Mouse (Mus musculus) intestine, embryonic 16.5 days (tissue): ENCODE measurements around the gene Tubgcp5. TPM values are rescaled to one million over a fixed set of nuclear protein-coding genes. Genes with fewer than 3 reads are reported as not detected.
A peak's percentile ranks its signal among the peaks of the same experiment; 100 is the strongest.

Source experiments
- ATAC-seq: fragments of 200-750 bp; cut with Nextera tagmentation; 2 replicates; pipeline ENCODE4 v1.8.0; 2017; ENCODE audit warnings: moderate TSS enrichment, moderate library complexity
- H3K27ac ChIP-seq: fragments of 300-500 bp; sonication (generic); 2 replicates; pipeline ENCODE4 v1.5.1; 2014; ENCODE audit warnings: mild to moderate bottlenecking, low read length
- H3K27me3 ChIP-seq: fragments of 300-500 bp; sonication (generic); replicated peaks from 2 replicates; pipeline ENCODE4 v1.6.1; 2014; ENCODE audit warnings: low read length, control low read depth, mixed read lengths; ENCODE audit not compliant: control insufficient read depth, insufficient read depth
- H3K36me3 ChIP-seq: fragments of 300-500 bp; sonication (generic); 2 replicates; pipeline ENCODE4 v1.6.1; 2014; ENCODE audit warnings: low read length, control low read depth; ENCODE audit not compliant: control insufficient read depth, insufficient read depth
- H3K4me1 ChIP-seq: fragments of 300-500 bp; sonication (generic); 2 replicates; pipeline ENCODE4 v1.6.1; 2014; ENCODE audit warnings: low read length, control low read depth, mixed read lengths; ENCODE audit not compliant: control insufficient read depth, insufficient read depth
- H3K4me2 ChIP-seq: fragments of 300-500 bp; sonication (generic); 2 replicates; pipeline ENCODE4 v1.6.1; 2014; ENCODE audit warnings: low read depth, low read length, control low read depth
- H3K4me3 ChIP-seq: fragments of 300-500 bp; sonication (generic); 2 replicates; pipeline ENCODE4 v1.5.1; 2014; ENCODE audit warnings: mild to moderate bottlenecking, low read length
- H3K9ac ChIP-seq: fragments of 300-500 bp; sonication (generic); 2 replicates; pipeline ENCODE4 v1.6.1; 2014; ENCODE audit warnings: low read depth, low read length
- H3K9me3 ChIP-seq: fragments of 300-500 bp; sonication (generic); 2 replicates; pipeline ENCODE4 v1.6.1; 2016; ENCODE audit warnings: low read length, control low read depth; ENCODE audit not compliant: control insufficient read depth
- WGBS: fragments of 180-500 bp; shearing (Covaris S2); extraction: QIAGEN DNeasy Blood & Tissue Kit; methylation state at CpG from one replicate; pipeline ENCODE4 v1.1.7; 2014; 5-methylcytosine and 5-hydroxymethylcytosine counted together
- polyA plus RNA-seq: library from polyadenylated mRNA; unstranded; fragments of >200 nt; fragmentation: Nextera tagmentation; extraction: Ambion mirVana; gene quantifications from 2 replicates; pipeline ENCODE4 v1.2.1, GENCODE M21; 2015

The Tubgcp5 gene
- polyA plus RNA-seq, 1 experiment from 2014 or later, result 18.3 TPM

DNA sequence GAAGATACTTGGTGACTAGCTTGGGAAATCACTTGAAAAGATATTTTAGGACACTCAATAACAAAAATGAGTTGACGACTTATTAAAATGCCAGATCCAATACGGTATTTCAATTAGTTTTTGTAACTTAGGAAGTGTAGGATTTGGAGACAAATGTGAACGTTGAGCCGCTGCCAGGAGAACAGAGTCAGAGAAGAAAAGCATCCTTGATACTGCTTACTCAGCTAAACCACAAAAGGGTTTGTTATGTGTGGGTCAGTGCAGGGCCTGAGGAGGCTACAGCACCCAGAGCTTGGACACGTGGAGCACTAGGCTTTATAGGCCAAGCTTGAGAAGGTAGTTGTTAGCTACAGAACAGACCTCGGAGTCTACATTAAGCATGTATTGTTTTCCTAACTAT lies 66.0 kb downstream of the Tubgcp5 start:
- no peak for ATAC-seq
- 89% methylated on average over 6 of the region's 6 CpGs for WGBS
- no peaks in the 10 kb centered on the region for H3K9me3 ChIP-seq
- 0 out of 2 replicates have a peak, but pooled peaks cover 9% of the 10 kb centered on the region for H3K4me1 ChIP-seq
- no peaks in the 10 kb centered on the region for H3K36me3 ChIP-seq
- no peaks in the 10 kb centered on the region for H3K27me3 ChIP-seq
- H3K9ac ChIP-seq, result no peak overlapping the region
- H3K4me2 ChIP-seq, result no peak overlapping the region
- H3K4me3 ChIP-seq, result no peak overlapping the region
- no peak overlapping the region for H3K27ac ChIP-seq

DNA sequence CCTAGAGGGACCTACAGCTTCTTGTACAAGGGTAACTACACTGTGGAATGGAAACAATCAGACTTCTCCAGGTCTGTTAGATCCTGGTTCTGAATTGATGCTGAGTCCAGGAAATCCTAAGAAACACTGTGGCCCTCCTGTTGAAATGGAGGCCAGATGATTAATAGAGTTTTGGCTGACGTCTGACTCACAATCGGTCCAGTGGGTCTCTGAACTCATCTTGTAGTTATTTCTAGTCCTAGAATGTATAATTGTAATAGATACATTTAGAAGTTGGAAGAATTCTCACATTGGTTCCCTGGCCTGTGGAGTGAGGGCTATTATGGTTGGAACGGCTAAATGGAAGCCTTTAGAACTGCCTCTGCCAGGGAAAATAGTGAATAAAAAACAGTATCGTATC lies 67.2 kb downstream of the Tubgcp5 start:
- Histone ChIP-seq H3K27ac (no peak overlapping the region), H3K27me3 (no peaks in the 10 kb centered on the region), H3K9me3 (no peaks in the 10 kb centered on the region), H3K4me1 (0 out of 2 replicates have a peak, but pooled peaks cover 9% of the 10 kb centered on the region), H3K4me3 (no peak overlapping the region), H3K4me2 (no peak overlapping the region), H3K36me3 (no peaks in the 10 kb centered on the region), H3K9ac (no peak overlapping the region)
- WGBS, result 84% methylated on average over 4 of the region's 4 CpGs
- no peak for ATAC-seq

DNA sequence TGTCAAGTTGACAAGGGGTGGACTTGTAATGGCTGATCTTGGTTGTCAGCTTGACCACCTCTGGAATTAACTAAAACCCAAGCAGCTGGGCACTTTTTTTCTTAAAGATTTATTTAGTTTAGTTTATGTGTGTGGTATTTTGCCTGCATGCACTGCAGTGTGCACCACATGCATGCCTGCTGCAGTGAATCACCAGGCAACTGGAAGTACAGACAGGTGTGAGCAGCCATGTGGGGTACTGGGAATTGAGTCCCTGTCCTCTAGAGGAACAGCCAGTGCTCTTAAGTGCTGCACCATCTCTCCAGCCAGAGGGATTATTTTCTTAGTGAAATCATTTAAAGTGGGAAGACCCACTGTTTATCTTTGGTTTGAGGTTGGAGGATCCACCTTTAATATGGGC lies 71.1 kb downstream of the Tubgcp5 start:
- ATAC-seq, result no peak
- Histone ChIP-seq H3K36me3 (no peaks in the 10 kb centered on the region), H3K27me3 (no peaks in the 10 kb centered on the region), H3K4me3 (no peak overlapping the region), H3K27ac (no peak overlapping the region), H3K4me2 (no peak overlapping the region), H3K9ac (no peak overlapping the region), H3K9me3 (no peaks in the 10 kb centered on the region), H3K4me1 (peaks cover 10% of the 10 kb centered on the region)

DNA sequence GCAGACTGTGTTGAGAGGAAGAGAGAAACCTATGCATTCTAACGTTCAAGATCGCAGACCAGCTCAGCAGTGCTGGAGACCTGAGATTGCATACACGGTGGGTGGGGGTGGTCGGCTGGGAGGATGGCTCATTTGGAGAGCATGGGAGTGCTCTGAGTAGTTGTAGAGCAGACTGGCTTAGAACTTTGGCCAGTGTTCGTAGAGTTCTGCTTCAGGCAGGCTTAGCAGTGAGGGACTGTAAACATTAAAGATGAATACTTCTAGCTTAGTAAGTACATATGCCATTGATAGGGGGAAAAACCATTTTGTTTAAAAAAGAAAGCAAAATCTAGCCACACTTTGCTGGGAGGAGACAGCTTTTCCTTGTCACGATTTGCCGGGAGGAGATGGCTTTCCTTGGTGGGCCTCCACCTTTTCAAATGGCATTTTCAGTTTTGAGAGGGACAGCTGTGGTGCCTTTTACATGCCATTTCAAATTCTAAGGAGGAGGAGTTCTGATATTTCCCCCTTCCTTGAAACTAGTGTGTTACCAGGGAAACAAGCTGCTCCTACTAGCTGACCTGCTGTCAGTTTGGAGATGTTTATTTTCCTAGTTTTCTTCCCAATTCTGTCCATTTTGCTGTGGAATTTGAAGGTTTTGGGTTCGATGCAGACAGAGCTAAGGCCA lies 71.9 kb downstream of the Tubgcp5 start:
- no peak overlapping the region for H3K4me3 ChIP-seq
- no peak for ATAC-seq
- H3K9ac ChIP-seq, result no peak overlapping the region
- no peak overlapping the region for H3K27ac ChIP-seq
- no peak overlapping the region for H3K4me2 ChIP-seq
- peaks cover 12% of the 10 kb centered on the region for H3K4me1 ChIP-seq
- H3K36me3 ChIP-seq, result no peaks in the 10 kb centered on the region
- H3K9me3 ChIP-seq, result no peaks in the 10 kb centered on the region
- 72% methylated on average over 8 of the region's 8 CpGs for WGBS
- no peaks in the 10 kb centered on the region for H3K27me3 ChIP-seq

DNA sequence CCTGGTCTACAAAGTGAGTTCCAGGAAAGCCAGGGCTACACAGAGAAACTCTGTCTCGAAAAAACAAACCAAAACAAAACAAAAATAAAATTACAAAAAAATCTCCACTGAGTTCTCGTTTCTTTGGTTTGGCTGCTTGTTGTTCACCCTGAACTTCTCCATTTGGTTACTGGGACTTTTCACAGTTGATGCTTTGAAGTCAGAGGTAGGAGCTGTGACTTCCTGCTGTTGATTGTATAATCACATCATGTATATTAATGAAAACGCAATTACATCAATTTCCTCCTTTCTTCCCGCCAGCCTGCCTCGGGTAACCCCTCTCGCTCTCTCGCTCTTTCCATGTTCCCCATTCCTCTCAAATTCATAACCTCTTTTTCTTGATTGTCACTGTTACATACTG lies 74.3 kb downstream of the Tubgcp5 start:
- H3K9ac ChIP-seq, result no peak overlapping the region
- H3K27ac ChIP-seq, result no peak overlapping the region
- H3K4me1 ChIP-seq, result peaks cover 12% of the 10 kb centered on the region
- WGBS, result 81% methylated on average over 7 of the region's 7 CpGs
- H3K4me3 ChIP-seq, result no peak overlapping the region
- no peak for ATAC-seq
- H3K4me2 ChIP-seq, result no peak overlapping the region
- H3K27me3 ChIP-seq, result no peaks in the 10 kb centered on the region
- peaks cover 2% of the 10 kb centered on the region; the same call in 1 of the 2 replicates for H3K36me3 ChIP-seq
- H3K9me3 ChIP-seq, result no peaks in the 10 kb centered on the region

DNA sequence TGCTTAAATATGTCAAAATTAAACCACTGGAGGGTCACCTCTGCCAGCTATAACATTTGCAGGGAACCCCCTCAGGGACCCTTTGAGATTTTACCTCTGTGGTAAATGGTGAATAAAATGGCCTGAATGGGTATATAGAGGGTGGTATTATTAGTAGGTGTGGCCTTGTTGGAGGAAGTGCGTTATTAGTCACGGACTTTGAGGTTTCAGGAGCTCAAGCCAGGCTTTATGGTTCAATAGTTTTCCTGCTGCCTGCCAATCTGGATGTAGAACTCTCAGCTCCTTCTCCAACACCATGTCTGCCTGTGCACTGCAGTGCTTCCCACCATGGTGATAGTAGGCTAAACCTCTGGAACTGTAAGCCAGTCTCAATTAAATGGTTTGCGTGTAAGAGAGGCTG lies 75.3 kb downstream of the Tubgcp5 start:
- Histone ChIP-seq H3K36me3 (peaks cover 4% of the 10 kb centered on the region; the same call in 1 of the 2 replicates), H3K9ac (no peak overlapping the region), H3K9me3 (no peaks in the 10 kb centered on the region), H3K27ac (no peak overlapping the region), H3K4me1 (peaks cover 12% of the 10 kb centered on the region), H3K27me3 (no peaks in the 10 kb centered on the region), H3K4me3 (no peak overlapping the region), H3K4me2 (no peak overlapping the region)
- 69% methylated on average over 3 of the region's 3 CpGs for WGBS
- ATAC-seq, result peak; percentile 52

DNA sequence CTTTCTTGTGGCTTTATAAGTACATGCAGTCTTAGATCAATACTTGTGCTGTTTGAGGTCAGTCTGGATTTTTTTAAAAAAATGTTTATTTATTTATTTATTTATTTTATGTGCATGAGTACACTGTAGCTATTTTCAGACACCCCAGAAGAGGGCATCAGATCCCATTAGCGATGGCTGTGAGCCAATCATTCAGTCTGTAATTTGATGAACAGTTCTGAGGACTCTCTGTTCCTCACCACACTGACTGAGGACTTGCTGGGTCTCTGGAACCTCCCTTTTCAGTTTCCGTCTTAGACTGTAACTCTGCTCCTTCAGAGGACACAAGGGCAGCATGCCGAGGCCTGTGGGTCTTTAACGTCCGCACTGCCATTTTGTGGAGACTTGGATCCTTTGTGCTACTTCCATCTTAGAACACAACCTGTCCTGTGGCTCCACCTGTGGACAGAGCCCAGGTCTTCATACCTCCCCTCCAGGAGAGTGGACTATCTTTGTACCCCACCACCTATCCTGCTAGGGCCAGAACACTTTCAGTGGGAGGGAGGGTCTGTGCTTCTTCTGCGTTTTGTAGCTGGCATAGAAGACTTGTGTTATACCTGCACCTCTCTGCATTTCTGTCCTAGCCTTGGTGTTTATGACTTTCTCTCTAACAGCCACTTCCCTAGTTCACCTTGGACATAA lies 76.5 kb downstream of the Tubgcp5 start:
- Histone ChIP-seq H3K4me1 (peaks cover 12% of the 10 kb centered on the region), H3K27ac (no peak overlapping the region), H3K9ac (no peak overlapping the region), H3K4me2 (no peak overlapping the region), H3K4me3 (no peak overlapping the region), H3K9me3 (no peaks in the 10 kb centered on the region), H3K27me3 (no peaks in the 10 kb centered on the region), H3K36me3 (peaks cover 4% of the 10 kb centered on the region; the same call in 1 of the 2 replicates)
- ATAC-seq, result peak; percentile 28; the same call in 1 of the 2 replicates
- WGBS, result 90% methylated on average over 6 of the region's 6 CpGs

DNA sequence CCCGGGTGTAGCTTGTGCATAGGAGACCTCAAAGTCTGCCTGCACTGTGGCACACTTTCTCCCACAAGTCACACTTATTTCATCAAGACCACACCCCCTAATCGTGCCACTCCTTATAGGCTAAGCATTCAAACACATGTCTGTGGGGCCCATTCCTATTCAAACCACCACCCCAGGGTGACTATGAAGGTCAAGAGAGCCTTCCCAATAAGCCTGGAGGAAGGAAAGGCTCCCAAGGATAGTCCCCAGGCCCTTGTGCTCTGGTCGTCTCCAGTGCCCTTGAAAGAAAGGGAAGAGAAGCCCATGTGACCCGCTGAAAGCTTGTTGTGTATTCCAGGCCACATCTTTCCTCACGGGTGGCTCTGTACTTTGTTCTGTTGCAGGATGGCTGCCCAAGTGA lies 77.5 kb downstream of the Tubgcp5 start:
- Histone ChIP-seq H3K27ac (no peak overlapping the region), H3K9me3 (no peaks in the 10 kb centered on the region), H3K27me3 (no peaks in the 10 kb centered on the region), H3K4me2 (no peak overlapping the region), H3K4me1 (peaks cover 12% of the 10 kb centered on the region), H3K4me3 (no peak overlapping the region), H3K36me3 (peaks cover 8% of the 10 kb centered on the region), H3K9ac (no peak overlapping the region)
- 70% methylated on average over 5 of the region's 5 CpGs for WGBS
- ATAC-seq, result 0 out of 2 replicates have a peak, but pooled peaks have one; percentile 18

DNA sequence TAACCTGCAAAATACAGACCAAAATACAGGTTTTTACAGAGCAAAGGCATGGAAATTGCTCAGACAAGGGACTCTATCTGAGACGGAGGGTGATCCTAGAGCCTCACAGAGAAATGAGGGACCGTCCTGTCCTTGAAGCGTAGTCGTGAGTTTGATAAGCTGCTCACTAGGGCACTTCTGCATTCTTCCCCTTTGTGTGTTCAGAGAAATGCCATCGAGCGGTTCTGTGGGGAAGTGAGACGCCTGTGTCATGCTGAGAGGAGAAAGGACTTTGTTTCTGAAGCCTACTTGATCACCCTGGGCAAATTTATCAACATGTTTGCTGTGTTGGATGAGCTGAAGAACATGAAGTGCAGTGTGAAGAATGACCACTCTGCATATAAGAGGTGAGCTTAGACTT lies 80.7 kb downstream of the Tubgcp5 start:
- Histone ChIP-seq H3K27ac (no peak overlapping the region), H3K9ac (no peak overlapping the region), H3K4me1 (peaks cover 5% of the 10 kb centered on the region; the same call in 1 of the 2 replicates), H3K9me3 (no peaks in the 10 kb centered on the region), H3K4me3 (no peak overlapping the region), H3K4me2 (no peak overlapping the region), H3K36me3 (peaks cover 16% of the 10 kb centered on the region), H3K27me3 (no peaks in the 10 kb centered on the region)
- 86% methylated on average over 7 of the region's 7 CpGs for WGBS
- no peak for ATAC-seq
